Mouse (Mus musculus) right cerebral cortex, adult 2 months (tissue): ENCODE data around the gene Xpa.
"Not testable (repeated sequence)": the region's sequence is repeated elsewhere in the genome, so short reads cannot be mapped to it uniquely, and the experiment has no call there.

ENCODE experiments used
- DNase-seq, 2 experiments: peaks; one replicate each; pipeline ENCODE4 v3.0.0; 2021 to 2022; ENCODE audit warnings: low spot score in 2 of 2

Xpa gene

GRCm38 (mm10) chr4:46195781-46196487 is at the start of gene Xpa:
TSS of gene Xpa (minus strand) at chr4:46196311.
- peak; percentile 94 to 97 for DNase-seq

GRCm38 (mm10) chr4:46235871-46236270 is 39.8 kb upstream of the Xpa start:
- no peak for DNase-seq

GRCm38 (mm10) chr4:46234739-46235138 is 38.6 kb upstream of the Xpa start:
- no peak for DNase-seq

- DNase-seq: peak; percentile 4 to 7
Measured at GRCm38 (mm10) chr4:46226972-46227535, 30.9 kb upstream of the Xpa start.

GRCm38 (mm10) chr4:46221090-46221489 is 25.0 kb upstream of the Xpa start:
- no peak for DNase-seq

GRCm38 (mm10) chr4:46202562-46203126 is 6.5 kb upstream of the Xpa start:
- DNase-seq: no peak

GRCm38 (mm10) chr4:46201834-46202561 is 5.9 kb upstream of the Xpa start:
- DNase-seq: peak; percentile 71 to 77

GRCm38 (mm10) chr4:46198064-46198463 is 2.0 kb upstream of the Xpa start:
- no peak for DNase-seq

GRCm38 (mm10) chr4:46196513-46196912 is 402 bp upstream of the Xpa start:
- DNase-seq: no peak

- not testable (repeated sequence) for DNase-seq
Measured at GRCm38 (mm10) chr4:46192011-46192410, 4.1 kb downstream of the Xpa start.

GRCm38 (mm10) chr4:46186466-46186865 is 9.6 kb downstream of the Xpa start:
- no peak for DNase-seq

GRCm38 (mm10) chr4:46185890-46186289 is 10.2 kb downstream of the Xpa start:
- no peak for DNase-seq

GRCm38 (mm10) chr4:46185423-46185822 is 10.7 kb downstream of the Xpa start:
- DNase-seq: no peak

GRCm38 (mm10) chr4:46182181-46182580 is 13.9 kb downstream of the Xpa start:
- DNase-seq: no peak

- DNase-seq: no peak
Measured at GRCm38 (mm10) chr4:46181168-46181567, 14.9 kb downstream of the Xpa start.

GRCm38 (mm10) chr4:46177496-46177895 is 18.6 kb downstream of the Xpa start:
- no peak for DNase-seq

- DNase-seq: peak in 1 of 2 experiments; percentile 23
Measured at GRCm38 (mm10) chr4:46177018-46177417, 19.1 kb downstream of the Xpa start.

GRCm38 (mm10) chr4:46176313-46176712 is 19.8 kb downstream of the Xpa start:
- DNase-seq: no peak

- no peak for DNase-seq
Measured at GRCm38 (mm10) chr4:46171761-46172160, 24.4 kb downstream of the Xpa start.

- no peak for DNase-seq
Measured at GRCm38 (mm10) chr4:46165831-46166230, 30.3 kb downstream of the Xpa start.

GRCm38 (mm10) chr4:46164027-46164426 is 32.1 kb downstream of the Xpa start:
- DNase-seq: no peak

- DNase-seq: no peak
Measured at GRCm38 (mm10) chr4:46151903-46152544, 44.1 kb downstream of the Xpa start.
